Mouse (Mus musculus) heart, adult 9 months (tissue): ENCODE measurements around the gene Olfr659.

ENCODE experiments used
- DNase-seq, 2 experiments: peaks; one replicate each; pipeline ENCODE4 v3.0.0; 2022; ENCODE audit warnings: low spot score in 2 of 2

Gene Olfr659

DNA sequence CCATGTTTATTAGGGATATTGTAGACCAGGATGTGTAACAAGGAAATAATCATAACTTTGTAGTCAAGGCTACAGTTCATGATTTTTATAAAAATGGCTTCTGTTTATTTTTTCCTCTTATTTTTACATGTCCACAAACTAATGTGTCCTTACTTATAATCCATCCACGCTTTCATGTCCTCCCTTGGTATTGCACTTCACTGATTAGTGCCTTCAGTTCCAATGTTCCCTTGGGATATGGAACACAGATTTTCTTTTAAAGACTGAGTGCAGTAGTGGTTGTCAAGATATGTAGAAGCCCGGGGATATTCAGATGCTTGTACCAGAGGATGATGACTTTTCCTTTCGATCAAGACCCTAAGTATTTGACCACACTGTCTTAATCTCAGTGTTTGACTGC lies at the start of gene Olfr659:
Olfr659 (plus strand) TSS at position 301 of the 400 bp plus-strand sequence.
- DNase-seq: no peak

GRCm38 (mm10) chr7:104624494-104624893 lies 42.1 kb upstream of the Olfr659 start, which contains the start of gene Olfr657:
Gene Olfr657, plus strand, starts transcription at chr7:104624794.
- DNase-seq: no peak

- peak; percentile 2 to 4 for DNase-seq
Observed at GRCm38 (mm10) chr7:104646841-104647482, 19.6 kb upstream of the Olfr659 start, which contains the start of gene Olfr658. Gene Olfr658, minus strand, starts transcription at chr7:104647305.

DNA sequence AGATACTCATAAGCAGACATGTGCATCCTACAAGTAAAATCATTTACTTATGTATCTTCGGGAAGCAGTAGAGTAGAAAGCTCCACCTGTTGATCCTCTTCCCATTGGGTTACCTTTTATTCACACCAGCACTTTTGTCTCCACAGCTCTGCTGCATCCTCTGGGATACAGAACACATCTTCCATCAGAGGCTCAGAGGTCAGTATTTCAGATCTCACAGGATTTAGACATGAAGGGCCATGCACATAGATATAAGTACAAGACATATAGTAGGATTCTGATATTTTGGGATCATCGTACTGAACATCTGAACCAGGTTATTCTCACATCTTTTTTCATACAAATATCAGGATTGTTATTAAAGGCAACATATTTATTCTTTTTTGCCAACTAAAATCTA lies 19.6 kb downstream of the Olfr659 start, which contains the start of gene Olfr661:
Olfr661 (plus strand) TSS at position 301 of the 400 bp plus-strand sequence.
- DNase-seq: no peak
